ENCODE assay signal across 8 mouse cellular contexts in genomic region chr1:172028394-172029275, GRCm38 (mm10). TPM values are rescaled to one million over a fixed set of nuclear protein-coding genes. Genes with fewer than 3 reads are reported as not detected.
DNase-seq lines count a peak whose midpoint lies in the region; ATAC-seq and TF ChIP-seq lines count a peak whose summit lies in the region.

TSS of gene Vangl2 (minus strand) at chr1:172028444.

- H3K4me1 ChIP-seq in lung, adult 2 months (ENCODE audit: control insufficient read depth, insufficient read depth, low read length) = 0 out of 2 replicates have a peak, but pooled peaks cover 4% of the 10 kb centered on the region
- H3K4me1 ChIP-seq in forebrain, embryonic 10.5 days = peaks cover 55% of the 10 kb centered on the region
- peaks cover 42% of the 10 kb centered on the region for H3K4me1 ChIP-seq in neural tube, embryonic 13.5 days (replicated peaks)

- H3K4me2 ChIP-seq in neural tube, embryonic 13.5 days = peak within 1 kb of the TSS; percentile 96

- peaks cover 5% of the 10 kb centered on the region for H3K36me3 ChIP-seq in forebrain, embryonic 10.5 days (replicated peaks)
- no peaks in the 10 kb centered on the region for H3K36me3 ChIP-seq in neural tube, embryonic 13.5 days

- TF ChIP-seq POLR2A in lung, adult 2 months (IDR thresholded peaks at IDR 0.05; ENCODE audit: borderline replicate concordance, extremely low read depth, low read depth, low read length) = no peak

- ATAC-seq in neural tube, embryonic 13.5 days (ENCODE audit: low read depth) = no peak

- no peak for DNase-seq in lung, adult 2 months
- no peak for DNase-seq in lung, postnatal 4 days
- DNase-seq in forebrain, embryonic 10.5 days (ENCODE audit: extremely low spot score, low spot score) = no peak
- DNase-seq in layer of hippocampus, postnatal 36 days = no peak
- no peak for DNase-seq in ovary, postnatal 10 days (ENCODE audit: low spot score)
- no peak for DNase-seq in thymus, postnatal 14 days
- no peak for DNase-seq in right cerebral cortex, postnatal 14 days

- H3K27me3 ChIP-seq in forebrain, embryonic 10.5 days (ENCODE audit: poor library complexity, severe bottlenecking) = no peaks in the 10 kb centered on the region
- no peaks in the 10 kb centered on the region for H3K27me3 ChIP-seq in neural tube, embryonic 13.5 days

- 79% methylated on average over 21 of the region's 21 CpGs for WGBS in lung, adult 2 months
- 52% methylated on average over 21 of the region's 21 CpGs for WGBS in forebrain, embryonic 10.5 days
- 22% methylated on average over 21 of the region's 21 CpGs for WGBS in neural tube, embryonic 13.5 days

- no peak for TF ChIP-seq CTCF in lung, adult 2 months (IDR thresholded peaks at IDR 0.05; ENCODE audit: insufficient read depth, low read length)

- no peaks in the 10 kb centered on the region for H3K9me3 ChIP-seq in forebrain, embryonic 10.5 days
- H3K9me3 ChIP-seq in neural tube, embryonic 13.5 days = no peaks in the 10 kb centered on the region

- peak within 1 kb of the TSS; percentile 98 for H3K9ac ChIP-seq in neural tube, embryonic 13.5 days

- H3K27ac ChIP-seq in forebrain, embryonic 10.5 days = peak within 1 kb of the TSS; percentile 100
- peak within 1 kb of the TSS; percentile 98 for H3K27ac ChIP-seq in neural tube, embryonic 13.5 days (replicated peaks)

- peak within 1 kb of the TSS; percentile 62 for H3K4me3 ChIP-seq in lung, adult 2 months (replicated peaks; ENCODE audit: extremely low read depth, low read depth, low read length)
- peak within 1 kb of the TSS; percentile 94 for H3K4me3 ChIP-seq in forebrain, embryonic 10.5 days
- H3K4me3 ChIP-seq in neural tube, embryonic 13.5 days = peak within 1 kb of the TSS; percentile 93

RNA-seq across cellular contexts. Expression of gene Vangl2, which starts in this region (rescaled TPM):
- 4.4 and 9.6 TPM in 2 replicates for polyA plus RNA-seq in lung, adult 2 months (2012; rRNA removed)
- 40.6 and 41.7 TPM in 2 replicates for polyA plus RNA-seq in forebrain, embryonic 10.5 days (2016; fragmentation: Nextera tagmentation; extraction: Ambion mirVana)
- total RNA-seq in layer of hippocampus, postnatal 36 days (2021) = 10 to 100 TPM; 14.8 to 16.0 TPM
- polyA plus RNA-seq in neural tube, embryonic 13.5 days (2015; fragmentation: Nextera tagmentation; extraction: Ambion mirVana) = 46.8 and 50.5 TPM in 2 replicates
